Mouse (Mus musculus) thymus, postnatal 36 days (tissue): ENCODE data around the gene Cyp2c69.
"Not testable (repeated sequence)": the region's sequence is repeated elsewhere in the genome, so short reads cannot be mapped to it uniquely, and the experiment has no call there.

Source experiments
- DNase-seq, 2 experiments: peaks; one replicate each; pipeline ENCODE4 v3.0.0; 2022; ENCODE audit warnings: mixed read lengths in 2 of 2

The Cyp2c69 gene

DNA sequence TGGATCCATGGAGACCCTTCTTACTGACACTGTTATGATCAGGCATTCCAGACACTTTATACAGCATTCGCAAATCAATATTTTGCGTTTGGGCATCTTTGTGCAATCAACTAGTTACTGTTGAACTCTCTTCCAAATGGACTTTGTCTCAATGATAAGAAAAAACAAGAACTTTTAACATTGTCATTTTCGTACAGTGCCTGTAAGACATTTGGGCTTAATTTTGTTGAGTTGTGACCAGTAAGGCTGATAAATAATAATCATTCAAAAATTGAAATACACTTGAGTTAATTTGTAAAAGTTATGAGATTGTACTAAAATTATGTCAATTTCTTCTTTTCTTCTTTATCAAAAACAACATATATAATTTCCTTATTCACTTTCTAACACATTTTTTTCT lies at the start of gene Cyp2c69:
Cyp2c69 (minus strand) TSS at position 101 of the 400 bp plus-strand sequence.
- DNase-seq, result not testable (repeated sequence)

- no peak for DNase-seq
Observed at GRCm38 (mm10) chr19:39935396-39935795, 48.8 kb upstream of the Cyp2c69 start.

DNA sequence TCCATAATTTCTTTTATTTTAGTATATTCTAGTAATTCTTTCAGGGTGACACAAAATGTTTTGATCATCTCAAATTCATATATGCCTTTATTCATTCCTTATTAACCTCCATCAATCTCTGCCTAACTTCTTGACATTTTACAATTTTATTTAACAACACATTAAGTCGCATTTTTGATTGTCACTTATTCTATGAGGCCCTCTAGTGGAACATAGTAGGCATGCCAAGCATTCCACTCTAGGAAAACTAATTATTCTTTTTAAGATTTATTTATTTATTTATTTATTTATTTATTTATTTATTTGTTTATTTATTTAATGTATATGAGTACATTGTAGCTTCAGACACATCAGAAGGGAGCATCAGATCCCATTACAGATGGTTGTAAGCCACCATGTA lies 43.4 kb upstream of the Cyp2c69 start:
- DNase-seq, result no peak

DNA sequence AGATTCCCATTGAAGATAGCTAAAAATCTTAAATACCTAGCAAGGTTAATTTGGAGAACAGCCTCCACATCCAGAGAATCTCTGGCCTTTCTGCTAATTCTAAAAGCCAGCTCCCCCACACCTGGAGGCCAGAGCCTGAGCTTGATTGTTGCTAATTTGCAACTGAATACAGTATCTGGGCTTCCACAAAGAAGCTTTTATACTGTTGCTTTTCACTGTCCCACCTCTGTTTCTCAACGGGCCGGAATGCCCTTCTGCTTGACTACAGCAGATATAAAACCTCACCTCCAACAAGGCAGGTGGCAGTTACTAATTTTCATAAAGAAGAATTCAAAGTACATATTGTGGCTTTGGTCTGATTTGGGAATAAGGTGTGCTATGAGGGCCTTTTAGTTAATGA lies 15.1 kb upstream of the Cyp2c69 start:
- DNase-seq, result no peak

DNA sequence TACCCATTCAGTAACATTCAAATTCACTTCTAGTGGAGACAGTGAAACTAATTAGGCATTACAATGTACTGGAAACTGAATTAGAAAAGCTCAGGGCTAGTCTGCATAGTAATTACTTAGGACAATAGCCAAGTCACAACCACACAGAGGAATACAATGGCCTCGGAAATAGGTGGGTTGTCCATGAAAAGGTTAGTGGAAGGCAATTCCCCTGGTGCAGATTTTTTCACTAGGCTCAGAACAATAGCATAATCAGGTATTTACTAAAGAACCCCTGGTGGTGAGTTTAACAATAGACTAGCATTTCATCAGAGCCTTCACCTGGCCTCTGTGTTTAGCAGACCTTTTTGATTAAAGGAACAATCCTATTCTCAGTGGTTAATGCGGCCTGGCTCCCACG lies 3.5 kb upstream of the Cyp2c69 start:
- DNase-seq, result not testable (repeated sequence)

- no peak for DNase-seq
Observed at GRCm38 (mm10) chr19:39866133-39866532, 20.5 kb downstream of the Cyp2c69 start.

- not testable (repeated sequence) for DNase-seq
Observed at GRCm38 (mm10) chr19:39820931-39821330, 65.7 kb downstream of the Cyp2c69 start.

GRCm38 (mm10) chr19:39816400-39816799 lies 70.2 kb downstream of the Cyp2c69 start:
- not testable (repeated sequence) for DNase-seq

DNA sequence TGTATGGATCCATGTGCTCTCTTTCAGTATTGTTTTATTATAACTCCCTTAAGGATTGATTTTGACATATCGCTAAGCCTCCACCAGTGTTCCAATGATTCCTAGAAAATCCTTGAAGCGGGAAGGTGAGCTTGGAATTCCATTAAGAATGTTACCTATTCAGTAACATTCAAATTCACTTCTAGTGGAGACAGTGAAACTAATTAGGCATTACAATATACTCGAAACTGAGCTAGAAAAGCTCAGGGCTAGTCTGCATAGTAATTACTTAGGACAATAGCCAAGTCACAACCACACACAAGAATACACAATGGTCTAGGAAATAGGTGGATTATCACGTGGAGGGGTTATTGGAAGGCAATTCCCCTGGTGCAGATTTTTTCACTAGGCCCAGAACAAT lies 70.6 kb downstream of the Cyp2c69 start:
- not testable (repeated sequence) for DNase-seq

- not testable (repeated sequence) for DNase-seq
Observed at GRCm38 (mm10) chr19:39812714-39813113, 73.9 kb downstream of the Cyp2c69 start, which contains the start of gene Cyp2c40. TSS of gene Cyp2c40 (minus strand) at chr19:39812814.
